Mouse (Mus musculus) myocyte (in vitro differentiated cells): ENCODE measurements around the gene Ubr1. TPM values are rescaled to one million over a fixed set of nuclear protein-coding genes. Genes with fewer than 3 reads are reported as not detected.
A peak's percentile ranks its signal among the peaks of the same experiment; 100 is the strongest.

ENCODE experiments used
- H3K27me3 ChIP-seq: one replicate; pipeline ENCODE4 v1.6.1; 2011; ENCODE audit not compliant: control insufficient read depth, insufficient read depth, insufficient read length
- H3K36me3 ChIP-seq: one replicate; pipeline ENCODE4 v1.6.1; 2011; ENCODE audit not compliant: control insufficient read depth, insufficient read depth
- H3K4me2 ChIP-seq: one replicate; pipeline ENCODE4 v1.6.1; 2011; ENCODE audit warnings: low read depth, control low read depth
- H3K4me3 ChIP-seq: one replicate; pipeline ENCODE4 v1.5.1; 2011; ENCODE audit warnings: mild to moderate bottlenecking, control low read depth, moderate library complexity
- H3K79me2 ChIP-seq: one replicate; pipeline ENCODE4 v1.6.1; 2011; ENCODE audit not compliant: control insufficient read depth, insufficient read depth
- H3ac ChIP-seq: one replicate; pipeline ENCODE4 v1.6.1; 2011; ENCODE audit not compliant: control insufficient read depth, insufficient read length
- CEBPB ChIP-seq: IDR thresholded peaks from 2 replicates; pipeline ENCODE4 v1.6.1; 2011; ENCODE audit warnings: mild to moderate bottlenecking, moderate library complexity; ENCODE audit not compliant: poor library complexity, insufficient read depth, severe bottlenecking
- E2F4 ChIP-seq: IDR thresholded peaks from one replicate; pipeline ENCODE4 v1.6.1; 2011; ENCODE audit warnings: mild to moderate bottlenecking, control low read depth, moderate library complexity; ENCODE audit not compliant: insufficient read depth
- MAX ChIP-seq: IDR thresholded peaks from one replicate; pipeline ENCODE4 v1.6.1; 2011; ENCODE audit warnings: low read depth, mild to moderate bottlenecking, control low read depth
- MYOD1 ChIP-seq, 3 experiments: IDR thresholded peaks; one replicate each; pipeline ENCODE4 v1.6.1; 2011; ENCODE audit warnings: control low read depth in 2 of 3, low read depth in 2 of 3, mild to moderate bottlenecking in 2 of 3, moderate library complexity in 1 of 3; ENCODE audit not compliant: insufficient read length in 2 of 3, control insufficient read depth in 1 of 3
- MYOG ChIP-seq, 3 experiments: IDR thresholded peaks; one replicate each; pipeline ENCODE4 v1.6.1; 2011; ENCODE audit warnings: control low read depth in 2 of 3, low read depth in 2 of 3, mild to moderate bottlenecking in 2 of 3; ENCODE audit not compliant: insufficient read length in 2 of 3, control insufficient read depth in 1 of 3, insufficient read depth in 1 of 3
- POLR2A ChIP-seq: IDR thresholded peaks from one replicate; pipeline ENCODE4 v1.6.1; 2011; ENCODE audit warnings: low read depth, mild to moderate bottlenecking, control low read depth, moderate library complexity; ENCODE audit not compliant: insufficient read length
- POLR2AphosphoS2 ChIP-seq: IDR thresholded peaks from one replicate; pipeline ENCODE4 v1.6.1; 2011; ENCODE audit warnings: low read depth, control low read depth; ENCODE audit not compliant: insufficient read length
- REST ChIP-seq: IDR thresholded peaks from one replicate; pipeline ENCODE4 v1.6.1; 2011; ENCODE audit warnings: mild to moderate bottlenecking, control low read depth, moderate library complexity; ENCODE audit not compliant: insufficient read depth, insufficient read length
- SRF ChIP-seq: IDR thresholded peaks from one replicate; pipeline ENCODE4 v1.6.1; 2011; ENCODE audit warnings: low read depth; ENCODE audit not compliant: control insufficient read depth, insufficient read length
- TCF12 ChIP-seq: IDR thresholded peaks from one replicate; pipeline ENCODE4 v1.6.1; 2011; ENCODE audit warnings: mild to moderate bottlenecking, control low read depth; ENCODE audit not compliant: poor library complexity, insufficient read depth, severe bottlenecking
- TCF3 ChIP-seq: IDR thresholded peaks from one replicate; pipeline ENCODE4 v1.6.1; 2011; ENCODE audit warnings: low read depth, control low read depth; ENCODE audit not compliant: insufficient read length
- USF1 ChIP-seq: IDR thresholded peaks from one replicate; pipeline ENCODE4 v1.6.1; 2011; ENCODE audit warnings: low read depth, mild to moderate bottlenecking, control low read depth, moderate library complexity
- polyA plus RNA-seq: library from polyadenylated mRNA; unstranded; fragments of >200 nt; fragmentation: generic; extraction: Trizol; gene quantifications from one replicate; pipeline ENCODE4 v1.2.1, GENCODE M21; 2012; ENCODE audit warnings: missing spikeins

Ubr1 gene
- polyA plus RNA-seq, 1 experiment: 5.8 TPM

GRCm38 (mm10) chr2:120849449-120850423 lies 120.8 kb downstream of the Ubr1 start, which contains the start of gene Cdan1:
Cdan1 (minus strand) TSS chr2:120850128.
- peak within 1 kb of the TSS; percentile 21 for H3ac ChIP-seq
- peak within 1 kb of the TSS; percentile 55 for H3K4me3 ChIP-seq
- H3K79me2 ChIP-seq: peaks cover 8% of the 10 kb centered on the region
- no peaks in the 10 kb centered on the region for H3K36me3 ChIP-seq
- TF ChIP-seq MAX (no peak), SRF (no peak), TCF3 (no peak), MYOD1 (IDR thresholded peaks at IDR 0.05; ENCODE audit: control insufficient read depth in 1 of 3, insufficient read length in 2 of 3, low read depth in 2 of 3) (no peak), CEBPB (no peak), REST (no peak), POLR2AphosphoS2 (peak; percentile 72), MYOG (IDR thresholded peaks at IDR 0.05; ENCODE audit: control insufficient read depth in 1 of 3, insufficient read depth in 1 of 3, insufficient read length in 2 of 3, low read depth in 2 of 3) (no peak), TCF12 (no peak), E2F4 (no peak), POLR2A (peak; percentile 83), USF1 (no peak)
- H3K27me3 ChIP-seq: no peaks in the 10 kb centered on the region
- H3K4me2 ChIP-seq: peak within 1 kb of the TSS; percentile 91

DNA sequence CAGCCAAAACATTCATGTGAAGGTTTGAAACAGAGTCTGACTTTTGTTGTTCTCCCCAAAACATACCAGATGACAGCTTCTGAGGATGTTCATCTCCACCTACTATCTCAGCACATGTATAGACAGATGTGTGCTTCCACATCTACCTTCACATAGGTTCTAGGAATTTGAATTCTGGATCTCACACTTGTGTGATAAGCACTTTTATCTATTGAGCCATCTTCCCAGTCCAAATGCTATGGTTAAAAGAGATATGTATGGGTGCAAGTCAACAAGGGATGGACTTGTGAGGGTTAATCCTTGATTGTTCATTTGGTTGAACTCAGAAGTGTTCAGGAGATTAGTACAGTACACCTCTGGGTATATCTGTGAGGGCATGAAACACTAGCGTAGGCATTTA lies 125.2 kb downstream of the Ubr1 start:
- Histone ChIP-seq H3ac (no peak overlapping the region), H3K79me2 (peaks cover 21% of the 10 kb centered on the region), H3K4me2 (no peak overlapping the region), H3K27me3 (no peaks in the 10 kb centered on the region), H3K36me3 (no peaks in the 10 kb centered on the region), H3K4me3 (no peak overlapping the region)
- TF ChIP-seq REST (no peak), CEBPB (no peak), MYOG (IDR thresholded peaks at IDR 0.05; ENCODE audit: control insufficient read depth in 1 of 3, insufficient read depth in 1 of 3, insufficient read length in 2 of 3, low read depth in 2 of 3) (no peak), POLR2A (no peak), SRF (no peak), MYOD1 (IDR thresholded peaks at IDR 0.05; ENCODE audit: control insufficient read depth in 1 of 3, insufficient read length in 2 of 3, low read depth in 2 of 3) (no peak), E2F4 (no peak), TCF12 (no peak), POLR2AphosphoS2 (no peak), TCF3 (no peak), MAX (no peak), USF1 (no peak)

DNA sequence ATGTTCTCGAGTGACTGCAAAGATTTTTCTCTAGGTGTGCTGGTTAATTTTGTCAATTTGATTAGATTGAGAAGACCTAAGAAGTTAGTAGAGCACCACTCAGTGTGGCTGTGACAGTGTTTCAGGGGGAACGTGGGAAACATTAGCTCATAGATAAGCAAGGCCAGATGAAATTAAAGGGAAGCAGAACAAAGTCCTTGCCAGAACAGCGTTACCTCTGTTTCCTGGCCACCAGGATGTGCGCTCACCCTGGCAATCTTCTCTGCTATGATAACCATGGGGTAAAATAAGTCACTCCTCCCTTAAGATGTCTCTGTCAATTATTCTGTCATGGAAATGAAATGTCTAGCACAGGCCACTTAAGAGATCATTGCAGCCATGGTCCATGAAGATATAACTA lies 126.5 kb downstream of the Ubr1 start:
- Histone ChIP-seq H3K4me2 (no peak overlapping the region), H3K4me3 (no peak overlapping the region), H3K79me2 (peaks cover 21% of the 10 kb centered on the region), H3K36me3 (no peaks in the 10 kb centered on the region), H3K27me3 (no peaks in the 10 kb centered on the region), H3ac (no peak overlapping the region)
- TF ChIP-seq USF1 (no peak), SRF (no peak), REST (no peak), MYOD1 (IDR thresholded peaks at IDR 0.05; ENCODE audit: control insufficient read depth in 1 of 3, insufficient read length in 2 of 3, low read depth in 2 of 3) (no peak), MYOG (IDR thresholded peaks at IDR 0.05; ENCODE audit: control insufficient read depth in 1 of 3, insufficient read depth in 1 of 3, insufficient read length in 2 of 3, low read depth in 2 of 3) (no peak), POLR2A (no peak), CEBPB (no peak), E2F4 (no peak)

GRCm38 (mm10) chr2:120841211-120841610 lies 129.3 kb downstream of the Ubr1 start:
- Histone ChIP-seq H3K36me3 (no peaks in the 10 kb centered on the region), H3K4me2 (no peak overlapping the region), H3K4me3 (no peak overlapping the region), H3K79me2 (peaks cover 17% of the 10 kb centered on the region), H3ac (no peak overlapping the region), H3K27me3 (no peaks in the 10 kb centered on the region)
- TF ChIP-seq MYOD1 (IDR thresholded peaks at IDR 0.05; ENCODE audit: control insufficient read depth in 1 of 3, insufficient read length in 2 of 3, low read depth in 2 of 3) (no peak), POLR2A (no peak), USF1 (no peak), E2F4 (no peak), CEBPB (no peak), MAX (no peak), TCF12 (no peak), REST (no peak), POLR2AphosphoS2 (no peak), SRF (no peak), TCF3 (no peak), MYOG (IDR thresholded peaks at IDR 0.05; ENCODE audit: control insufficient read depth in 1 of 3, insufficient read depth in 1 of 3, insufficient read length in 2 of 3, low read depth in 2 of 3) (no peak)
